Mouse (Mus musculus) hindbrain, embryonic 12.5 days (tissue): ENCODE measurements at regions not wholly inside any gene's neighbourhood (a gene's known extent, or its start where the extent isn't known, plus 50 kb on each side); places are given as distances from the start of the nearest gene placed in this dataset.

Experiments used
- ATAC-seq: fragments of 200-750 bp; cut with Nextera tagmentation; 2 replicates; pipeline ENCODE4 v1.8.0; 2017; ENCODE audit warnings: moderate TSS enrichment; ENCODE audit not compliant: low FRiP score
- H3K27ac ChIP-seq: fragments of 300-500 bp; sonication (generic); 2 replicates; pipeline ENCODE4 v1.5.1; 2016; ENCODE audit warnings: mild to moderate bottlenecking
- H3K27me3 ChIP-seq: fragments of 300-500 bp; sonication (generic); 2 replicates; pipeline ENCODE4 v1.6.1; 2016; ENCODE audit warnings: mild to moderate bottlenecking
- H3K36me3 ChIP-seq: fragments of 300-500 bp; sonication (generic); 2 replicates; pipeline ENCODE4 v1.6.1; 2016; ENCODE audit warnings: mild to moderate bottlenecking
- H3K4me1 ChIP-seq: fragments of 300-500 bp; sonication (generic); 2 replicates; pipeline ENCODE4 v1.6.1; 2016
- H3K4me2 ChIP-seq: fragments of 300-500 bp; sonication (generic); replicated peaks from 2 replicates; pipeline ENCODE4 v1.6.1; 2016; ENCODE audit warnings: mild to moderate bottlenecking
- H3K4me3 ChIP-seq: fragments of 300-500 bp; sonication (generic); 2 replicates; pipeline ENCODE4 v1.5.1; 2016; ENCODE audit warnings: mild to moderate bottlenecking
- H3K9ac ChIP-seq: fragments of 300-500 bp; sonication (generic); 2 replicates; pipeline ENCODE4 v1.6.1; 2016; ENCODE audit warnings: mild to moderate bottlenecking, moderate library complexity
- H3K9me3 ChIP-seq: fragments of 300-500 bp; sonication (generic); replicated peaks from 2 replicates; pipeline ENCODE4 v1.6.1; 2016; ENCODE audit warnings: mild to moderate bottlenecking
- WGBS: fragments of 180-500 bp; shearing (Covaris S2); methylation state at CpG from one replicate; pipeline ENCODE4 v1.1.7; 2016; 5-methylcytosine and 5-hydroxymethylcytosine counted together

DNA sequence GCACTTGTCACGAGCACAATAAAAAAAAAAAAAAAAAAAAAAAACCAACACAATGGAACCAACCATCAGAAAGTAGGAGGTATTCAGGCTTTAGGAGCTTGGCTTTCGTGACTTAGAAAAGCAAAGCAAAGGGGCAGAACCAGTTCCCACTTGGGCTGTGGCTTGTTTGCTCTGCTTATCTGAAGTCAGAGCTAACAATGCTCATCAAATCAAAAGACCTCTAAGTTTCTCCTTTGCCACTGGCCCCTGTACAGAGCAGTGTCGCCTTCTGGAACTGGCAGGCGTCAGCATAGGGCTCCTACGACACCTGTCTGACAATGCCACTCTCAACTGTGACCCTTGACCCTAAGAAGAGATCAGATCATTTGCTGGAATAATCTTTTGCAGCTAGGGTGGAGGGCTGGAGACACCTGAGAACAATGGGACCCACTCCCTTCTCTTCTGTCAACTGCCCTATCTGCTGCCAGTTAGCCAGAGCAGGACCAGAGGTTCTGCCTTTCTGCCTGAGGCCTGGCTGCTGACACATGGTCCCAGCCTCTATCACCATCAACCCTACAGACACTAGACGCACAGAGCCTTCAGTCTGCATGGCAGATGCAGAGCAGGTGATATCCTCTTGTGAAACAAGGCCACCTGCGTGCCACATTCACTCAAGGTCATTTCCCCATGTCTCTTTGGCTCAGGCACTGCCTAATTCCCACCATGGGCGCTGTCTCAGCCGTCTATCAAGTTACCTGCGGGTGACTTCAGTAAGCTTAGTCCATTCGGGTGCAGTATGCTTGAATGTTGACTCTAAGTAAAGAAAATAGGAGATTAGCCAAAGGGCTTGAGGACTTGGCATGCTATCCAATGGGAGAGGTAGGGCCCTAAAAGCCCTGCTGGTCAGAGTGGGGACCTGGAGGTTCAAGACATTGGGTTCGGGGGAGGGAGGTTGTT, 136.1 kb upstream of the Zfp703 start:
- H3K36me3 ChIP-seq, result no peaks in the 10 kb centered on the region
- no peak overlapping the region for H3K9ac ChIP-seq
- WGBS, result 58% methylated on average over 12 of the region's 12 CpGs
- peaks cover 13% of the 10 kb centered on the region; the same call in 1 of the 2 replicates for H3K27me3 ChIP-seq
- no peak for ATAC-seq
- H3K4me2 ChIP-seq, result no peak overlapping the region
- no peak overlapping the region for H3K4me3 ChIP-seq
- H3K4me1 ChIP-seq, result peaks cover 11% of the 10 kb centered on the region; the same call in 1 of the 2 replicates
- no peak overlapping the region for H3K27ac ChIP-seq
- H3K9me3 ChIP-seq, result no peaks in the 10 kb centered on the region

DNA sequence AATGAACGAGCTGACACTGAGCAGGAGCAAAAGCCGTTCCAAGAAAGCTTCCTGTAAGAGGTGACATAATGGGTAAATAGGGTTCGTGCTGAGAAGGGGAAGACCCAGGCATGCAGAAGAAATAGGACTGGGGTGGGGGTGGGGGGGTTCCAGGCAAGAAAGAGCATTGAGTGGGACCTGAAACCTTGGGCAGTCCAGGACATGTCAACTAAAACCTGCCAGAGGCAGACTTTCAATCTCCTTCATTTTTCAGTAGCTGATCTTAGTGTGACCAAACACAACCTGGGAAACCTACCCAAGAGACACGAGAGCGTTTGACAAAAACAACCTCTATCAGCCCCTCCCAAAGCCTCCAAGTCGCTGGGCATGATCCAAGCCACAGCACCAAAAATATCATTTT, 133.4 kb upstream of the Zfp703 start:
- Histone ChIP-seq H3K27ac (no peak overlapping the region), H3K9ac (no peak overlapping the region), H3K4me1 (peaks cover 11% of the 10 kb centered on the region; the same call in 1 of the 2 replicates), H3K4me2 (no peak overlapping the region), H3K4me3 (no peak overlapping the region), H3K36me3 (no peaks in the 10 kb centered on the region), H3K27me3 (peaks cover 17% of the 10 kb centered on the region), H3K9me3 (no peaks in the 10 kb centered on the region)
- ATAC-seq, result no peak
- 44% methylated on average over 6 of the region's 6 CpGs for WGBS

DNA sequence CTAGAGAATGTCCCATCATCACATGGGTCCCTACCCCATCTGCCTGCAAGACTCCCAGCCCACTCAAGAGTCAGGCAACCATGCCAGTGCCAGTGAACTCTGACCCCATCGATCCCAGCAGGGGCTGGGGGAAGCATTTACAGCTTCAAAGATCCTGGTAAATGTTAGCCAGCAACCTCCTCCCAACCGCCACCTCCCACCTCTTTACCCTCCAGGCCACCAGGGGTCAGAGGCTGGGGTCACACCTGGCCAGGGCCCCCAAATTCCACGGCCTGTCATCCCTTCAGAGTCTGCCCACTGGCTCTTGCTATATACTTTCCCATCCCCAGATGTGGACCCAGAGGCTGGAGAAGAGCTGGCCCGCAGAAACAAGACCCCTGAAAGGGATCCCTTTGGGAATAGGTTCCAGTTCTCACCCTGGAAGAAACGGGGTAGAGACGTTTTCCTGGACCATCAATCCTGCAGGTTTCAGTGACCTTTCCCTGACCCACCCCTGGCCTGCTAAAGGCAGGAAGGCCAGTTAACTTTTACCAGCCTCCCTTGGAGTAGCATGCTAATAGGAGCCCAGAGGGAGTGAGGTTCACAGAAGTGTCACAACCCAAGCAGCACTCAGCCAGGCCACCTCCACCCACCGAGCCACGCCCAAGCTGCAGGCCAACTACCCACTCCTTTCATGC, 132.9 kb upstream of the Zfp703 start:
- H3K4me1 ChIP-seq, result peaks cover 15% of the 10 kb centered on the region; the same call in 1 of the 2 replicates
- no peak overlapping the region for H3K9ac ChIP-seq
- no peak overlapping the region for H3K27ac ChIP-seq
- ATAC-seq, result no peak
- no peaks in the 10 kb centered on the region for H3K36me3 ChIP-seq
- WGBS, result 26% methylated on average over 8 of the region's 8 CpGs
- H3K4me2 ChIP-seq, result no peak overlapping the region
- H3K4me3 ChIP-seq, result no peak overlapping the region
- H3K27me3 ChIP-seq, result peaks cover 17% of the 10 kb centered on the region
- H3K9me3 ChIP-seq, result no peaks in the 10 kb centered on the region

DNA sequence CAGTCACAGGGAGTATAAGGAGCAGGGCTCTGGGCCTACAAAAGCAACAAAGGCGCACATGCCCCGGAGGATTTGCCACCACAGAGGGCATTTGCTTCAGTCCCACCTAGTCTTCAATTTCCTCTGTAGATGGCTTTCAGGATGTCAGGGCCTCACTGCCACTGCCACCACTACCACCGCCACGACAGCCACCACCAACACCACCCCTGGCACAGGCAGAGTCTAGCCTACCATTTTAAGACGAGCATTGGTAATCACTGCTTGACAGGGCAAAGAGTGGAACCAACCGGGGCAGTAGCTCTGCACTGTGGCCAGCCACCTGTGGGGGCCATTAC, 132.3 kb upstream of the Zfp703 start:
- Histone ChIP-seq H3K9me3 (no peaks in the 10 kb centered on the region), H3K4me3 (no peak overlapping the region), H3K36me3 (no peaks in the 10 kb centered on the region), H3K27ac (no peak overlapping the region), H3K4me2 (no peak overlapping the region), H3K4me1 (peaks cover 19% of the 10 kb centered on the region; the same call in 1 of the 2 replicates), H3K27me3 (peaks cover 12% of the 10 kb centered on the region), H3K9ac (no peak overlapping the region)
- no peak for ATAC-seq
- WGBS, result 77% methylated on average over 6 of the region's 6 CpGs

DNA sequence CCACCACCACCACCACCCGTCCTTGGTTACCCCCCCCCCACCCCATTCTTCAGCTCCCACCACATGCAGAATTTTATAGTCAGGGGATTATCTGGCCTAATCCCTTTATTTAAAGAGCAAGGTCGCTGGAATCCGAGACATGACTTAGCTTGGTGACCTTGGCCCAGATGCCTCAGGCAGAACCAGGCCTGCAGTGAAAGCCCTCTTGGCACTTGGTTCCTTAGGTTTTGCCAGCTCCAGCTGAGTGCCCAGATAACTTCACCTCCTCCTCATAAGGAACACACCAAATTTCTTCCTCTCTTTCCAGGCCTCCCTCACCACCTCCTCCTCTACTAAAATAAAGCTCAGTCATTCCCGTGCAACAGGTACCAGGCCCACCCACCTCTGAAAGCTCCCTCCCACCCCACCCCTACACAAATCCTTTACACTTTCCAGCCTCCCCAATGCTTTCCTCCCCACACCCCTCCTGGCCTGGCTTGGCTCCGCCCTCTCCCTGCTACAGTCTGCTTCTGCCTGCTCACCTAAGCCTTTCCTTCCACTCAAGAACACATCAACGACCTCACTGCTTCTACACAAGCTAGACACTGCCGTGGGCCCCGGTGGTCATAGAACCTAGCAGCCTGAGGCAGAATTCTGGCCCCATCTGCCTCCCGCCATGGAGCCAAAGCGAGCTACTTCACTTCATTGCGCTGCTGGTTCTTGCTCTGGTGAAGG, 131.5 kb upstream of the Zfp703 start:
- Histone ChIP-seq H3K9ac (no peak overlapping the region), H3K36me3 (no peaks in the 10 kb centered on the region), H3K4me1 (peaks cover 21% of the 10 kb centered on the region; the same call in 1 of the 2 replicates), H3K9me3 (no peaks in the 10 kb centered on the region), H3K27ac (no peak overlapping the region), H3K27me3 (peaks cover 8% of the 10 kb centered on the region; the same call in 1 of the 2 replicates), H3K4me3 (no peak overlapping the region), H3K4me2 (no peak overlapping the region)
- 68% methylated on average over 11 of the region's 11 CpGs for WGBS
- ATAC-seq, result no peak

DNA sequence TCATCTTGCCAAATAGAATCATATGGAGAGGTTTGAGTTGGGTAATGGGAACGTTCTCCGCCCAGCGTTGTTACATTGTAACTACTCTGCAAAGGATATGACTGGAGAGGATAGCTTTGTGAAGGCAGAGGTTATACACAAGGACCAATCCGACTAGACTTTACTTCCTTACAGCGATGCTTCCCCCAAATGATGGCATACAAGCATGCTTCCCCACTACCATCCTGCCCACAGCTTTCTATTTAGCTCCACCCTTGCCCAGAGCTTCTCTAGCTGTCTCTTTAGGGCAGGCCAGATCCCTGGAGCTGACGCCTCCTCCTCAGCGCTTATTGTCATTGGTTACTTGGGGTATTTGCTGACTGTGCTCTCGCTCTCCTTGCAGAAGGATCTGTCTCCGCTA, 130.1 kb upstream of the Zfp703 start:
- no peaks in the 10 kb centered on the region for H3K9me3 ChIP-seq
- WGBS, result 66% methylated on average over 9 of the region's 9 CpGs
- H3K4me3 ChIP-seq, result no peak overlapping the region
- H3K4me2 ChIP-seq, result no peak overlapping the region
- no peaks in the 10 kb centered on the region for H3K36me3 ChIP-seq
- no peak overlapping the region for H3K27ac ChIP-seq
- no peak overlapping the region for H3K9ac ChIP-seq
- ATAC-seq, result no peak
- H3K4me1 ChIP-seq, result peaks cover 19% of the 10 kb centered on the region; the same call in 1 of the 2 replicates
- H3K27me3 ChIP-seq, result peaks cover 8% of the 10 kb centered on the region; the same call in 1 of the 2 replicates

DNA sequence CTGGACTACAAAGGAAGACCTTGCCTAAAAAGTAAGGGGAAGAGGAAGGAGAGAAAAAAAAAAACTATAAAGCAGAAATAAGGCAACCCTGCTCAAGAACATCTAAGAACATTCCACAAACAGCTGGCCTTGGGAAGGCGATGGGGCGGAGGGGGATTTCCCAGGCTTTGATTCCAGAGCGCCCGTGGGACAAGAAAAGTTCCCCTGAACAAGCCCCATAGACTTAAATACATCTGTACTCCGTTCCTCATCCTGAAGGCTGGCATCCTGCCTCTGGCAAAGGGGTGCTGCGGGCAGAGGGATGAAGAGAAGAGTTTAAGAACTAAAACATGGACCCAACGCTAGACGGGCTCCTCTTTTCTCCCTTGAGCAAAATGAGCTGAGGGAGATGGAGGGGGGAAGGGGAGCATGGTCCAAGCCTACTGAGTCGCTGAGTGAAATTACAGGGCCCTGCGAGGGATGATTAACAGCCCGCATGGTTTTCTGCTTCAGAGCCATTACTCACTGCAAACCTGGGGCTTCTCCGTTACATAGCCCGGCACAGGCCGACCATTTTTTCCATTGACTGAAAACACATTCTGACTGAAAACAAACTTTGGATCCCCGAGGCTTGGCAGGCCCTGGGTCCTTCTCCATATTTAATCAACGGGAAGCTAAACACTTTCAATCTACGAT, 128.9 kb upstream of the Zfp703 start:
- H3K36me3 ChIP-seq, result no peaks in the 10 kb centered on the region
- no peak overlapping the region for H3K9ac ChIP-seq
- no peaks in the 10 kb centered on the region for H3K9me3 ChIP-seq
- no peak overlapping the region for H3K4me3 ChIP-seq
- ATAC-seq, result no peak
- WGBS, result 65% methylated on average over 17 of the region's 17 CpGs
- peaks cover 19% of the 10 kb centered on the region; the same call in 1 of the 2 replicates for H3K4me1 ChIP-seq
- no peak overlapping the region for H3K27ac ChIP-seq
- peaks cover 8% of the 10 kb centered on the region; the same call in 1 of the 2 replicates for H3K27me3 ChIP-seq
- H3K4me2 ChIP-seq, result no peak overlapping the region

DNA sequence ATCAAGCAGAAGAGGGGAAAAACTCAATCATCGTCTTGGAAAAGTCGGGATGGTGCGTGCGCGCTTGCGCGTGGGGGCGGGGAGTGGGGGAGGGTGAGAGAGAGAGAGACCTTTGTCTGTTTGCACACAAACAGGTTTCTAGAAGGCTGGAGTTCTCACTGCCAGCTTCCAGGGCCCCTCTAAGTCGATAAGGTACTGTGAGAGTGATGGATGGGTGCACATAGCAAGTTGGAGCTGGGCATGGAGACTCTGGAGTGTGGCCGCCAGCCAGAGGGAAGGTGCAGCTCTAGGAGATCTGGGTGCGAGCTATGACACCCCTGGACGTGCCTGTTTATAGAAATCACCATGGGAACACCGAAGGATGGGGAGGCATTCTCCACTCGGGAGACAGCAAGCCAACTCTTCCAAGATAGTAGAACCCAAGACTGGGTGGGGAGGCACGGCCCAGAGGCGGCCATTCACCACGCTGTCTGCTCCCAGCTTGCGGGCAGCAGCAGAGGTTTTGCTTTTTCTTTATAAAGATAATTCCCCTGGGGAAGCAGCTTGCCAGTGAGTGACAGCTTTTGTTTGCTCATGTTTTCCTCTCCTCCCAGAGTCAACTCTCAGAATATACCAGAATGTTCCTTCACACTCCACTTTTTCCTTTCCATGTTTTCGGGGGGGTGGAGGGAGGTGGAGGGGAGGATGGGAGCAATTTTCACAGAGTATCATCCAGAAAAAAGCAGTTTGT, 128.0 kb upstream of the Zfp703 start:
- H3K27me3 ChIP-seq, result peaks cover 8% of the 10 kb centered on the region; the same call in 1 of the 2 replicates
- H3K4me1 ChIP-seq, result peaks cover 19% of the 10 kb centered on the region; the same call in 1 of the 2 replicates
- WGBS, result 67% methylated on average over 19 of the region's 19 CpGs
- ATAC-seq, result peak; percentile 21; the same call in 1 of the 2 replicates
- no peaks in the 10 kb centered on the region for H3K9me3 ChIP-seq
- no peak overlapping the region for H3K9ac ChIP-seq
- no peak overlapping the region for H3K4me3 ChIP-seq
- no peak overlapping the region for H3K4me2 ChIP-seq
- H3K27ac ChIP-seq, result no peak overlapping the region
- H3K36me3 ChIP-seq, result no peaks in the 10 kb centered on the region

DNA sequence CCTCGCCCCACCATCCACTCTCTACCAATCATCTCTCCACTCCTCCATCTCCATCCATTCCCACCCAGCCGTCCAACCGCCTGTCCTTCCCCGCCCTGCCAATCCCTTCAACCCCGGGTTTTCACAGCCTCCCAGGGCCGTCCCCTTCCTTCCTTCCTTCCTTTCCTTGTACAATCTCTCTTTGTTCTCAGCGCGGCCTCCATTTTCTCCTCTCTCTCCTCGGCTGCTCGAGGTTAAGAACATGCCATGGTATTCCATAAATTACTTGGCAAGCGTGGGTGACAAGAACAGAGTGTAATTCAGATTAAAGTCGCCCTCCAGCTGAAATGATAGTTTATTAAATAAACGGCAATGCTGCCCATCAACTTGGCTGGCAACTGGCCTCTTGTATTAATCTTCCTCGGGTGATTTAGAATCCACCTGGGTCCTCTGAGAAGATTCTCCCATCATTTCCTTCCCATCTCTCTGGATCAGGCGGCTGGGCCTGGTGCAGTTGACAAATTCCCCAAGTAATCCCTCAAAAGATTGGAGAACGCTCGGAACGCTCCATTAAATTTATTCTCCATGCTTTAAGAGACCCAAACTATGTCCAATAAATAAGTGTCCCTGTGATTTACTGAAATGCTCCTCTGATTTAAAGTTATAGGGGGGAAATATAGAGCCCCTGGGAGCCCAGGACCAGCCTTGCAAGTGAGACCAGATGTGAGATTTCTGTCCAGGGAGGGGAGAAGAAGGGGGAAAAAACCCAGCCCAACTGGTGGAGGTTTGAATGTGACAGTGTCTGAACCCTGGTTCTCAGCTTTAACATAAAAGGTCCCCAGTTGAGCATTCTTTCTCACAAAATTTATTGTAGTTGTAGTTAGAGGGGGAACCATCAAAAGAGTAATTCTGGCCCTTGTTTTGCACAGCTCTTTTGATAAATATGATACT, 125.0 kb upstream of the Zfp703 start:
- no peak for ATAC-seq
- no peaks in the 10 kb centered on the region for H3K36me3 ChIP-seq
- H3K4me1 ChIP-seq, result peaks cover 14% of the 10 kb centered on the region; the same call in 1 of the 2 replicates
- WGBS, result 64% methylated on average over 18 of the region's 18 CpGs
- H3K9ac ChIP-seq, result no peak overlapping the region
- H3K4me3 ChIP-seq, result no peak overlapping the region
- H3K4me2 ChIP-seq, result no peak overlapping the region
- H3K27me3 ChIP-seq, result no peaks in the 10 kb centered on the region; the same call in 1 of the 2 replicates
- H3K9me3 ChIP-seq, result no peaks in the 10 kb centered on the region
- H3K27ac ChIP-seq, result 0 out of 2 replicates have a peak overlapping the region, but pooled peaks have one; percentile 19

DNA sequence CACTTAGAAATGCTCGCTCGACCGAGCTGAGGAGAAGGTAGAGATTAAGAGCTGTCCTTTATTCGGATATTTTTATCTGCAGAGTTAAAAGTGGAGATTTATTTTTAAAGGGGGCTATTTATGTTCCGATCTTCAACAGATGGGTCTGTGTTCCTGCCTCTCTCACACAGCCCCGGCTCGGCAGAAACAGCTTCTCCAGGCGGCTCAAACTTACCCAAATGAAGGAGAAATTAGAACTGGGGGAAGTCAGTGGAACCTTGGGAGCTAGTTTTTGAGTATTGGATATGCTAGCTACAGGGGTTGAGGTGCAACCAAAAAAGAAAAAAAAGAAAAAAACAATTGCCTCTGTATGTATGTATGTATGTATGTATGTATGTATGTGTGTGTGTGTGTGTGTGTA, 124.2 kb upstream of the Zfp703 start:
- H3K4me3 ChIP-seq, result no peak overlapping the region
- H3K9me3 ChIP-seq, result no peaks in the 10 kb centered on the region
- H3K36me3 ChIP-seq, result no peaks in the 10 kb centered on the region
- H3K4me2 ChIP-seq, result no peak overlapping the region
- H3K9ac ChIP-seq, result no peak overlapping the region
- WGBS, result 76% methylated on average over 8 of the region's 8 CpGs
- ATAC-seq, result no peak
- no peak overlapping the region for H3K27ac ChIP-seq
- H3K4me1 ChIP-seq, result peaks cover 14% of the 10 kb centered on the region; the same call in 1 of the 2 replicates
- H3K27me3 ChIP-seq, result no peaks in the 10 kb centered on the region; the same call in 1 of the 2 replicates
